Mouse (Mus musculus) cortical plate, adult 2 months (tissue): ENCODE results near the gene Cwc22.
"Not testable (repeated sequence)": the region's sequence is repeated elsewhere in the genome, so short reads cannot be mapped to it uniquely, and the experiment has no call there.

ENCODE experiments used
- CTCF ChIP-seq: fragments of 200-500 bp; IDR thresholded peaks from 2 replicates; pipeline ENCODE4 v1.5.1; 2011; ENCODE audit warnings: mild to moderate bottlenecking, control low read depth, low read length; ENCODE audit not compliant: insufficient read depth; ENCODE audit errors: extremely low read depth
- POLR2A ChIP-seq: fragments of 200-500 bp; IDR thresholded peaks from 2 replicates; pipeline ENCODE4 v1.6.1; 2011; ENCODE audit warnings: mild to moderate bottlenecking, low read length, control low read depth; ENCODE audit not compliant: insufficient read depth; ENCODE audit errors: extremely low read depth

DNA sequence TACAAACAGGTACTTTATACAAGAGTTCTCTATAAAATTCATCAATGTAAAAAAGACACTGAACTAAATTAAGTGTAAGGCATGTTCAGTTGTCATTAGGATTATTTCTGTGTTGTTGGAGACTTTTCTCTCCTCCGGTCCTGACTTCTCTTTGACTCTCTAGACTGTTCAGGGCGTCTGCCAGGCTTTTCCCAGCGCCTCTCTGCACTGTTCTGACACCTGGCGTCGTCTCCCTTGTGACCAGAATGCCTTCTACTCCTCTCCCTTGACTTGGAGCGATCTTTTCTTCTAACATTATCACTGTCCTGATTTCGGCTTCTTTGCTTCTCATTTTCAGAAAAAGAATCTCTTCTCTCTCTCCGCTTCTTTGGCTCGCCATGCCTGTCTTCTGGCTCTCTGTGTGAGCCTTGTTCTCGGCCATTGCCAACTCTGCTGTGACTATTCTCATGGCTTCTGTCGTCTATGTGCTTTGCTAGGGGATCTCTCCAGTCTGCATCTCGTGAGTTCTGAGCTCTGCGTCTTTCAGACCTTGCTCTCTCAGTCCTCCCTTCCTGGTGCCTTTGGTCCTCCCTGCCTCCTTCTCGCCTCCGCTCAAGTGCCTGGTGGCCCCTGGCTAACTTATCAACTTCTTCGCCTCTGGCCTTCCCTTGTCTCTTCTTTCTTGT, 50.1 kb downstream of the Cwc22 start:
- not testable (repeated sequence) for TF ChIP-seq CTCF, POLR2A
